Comparison of ENCODE assay signal across 17 mouse cellular contexts in the genomic region with DNA sequence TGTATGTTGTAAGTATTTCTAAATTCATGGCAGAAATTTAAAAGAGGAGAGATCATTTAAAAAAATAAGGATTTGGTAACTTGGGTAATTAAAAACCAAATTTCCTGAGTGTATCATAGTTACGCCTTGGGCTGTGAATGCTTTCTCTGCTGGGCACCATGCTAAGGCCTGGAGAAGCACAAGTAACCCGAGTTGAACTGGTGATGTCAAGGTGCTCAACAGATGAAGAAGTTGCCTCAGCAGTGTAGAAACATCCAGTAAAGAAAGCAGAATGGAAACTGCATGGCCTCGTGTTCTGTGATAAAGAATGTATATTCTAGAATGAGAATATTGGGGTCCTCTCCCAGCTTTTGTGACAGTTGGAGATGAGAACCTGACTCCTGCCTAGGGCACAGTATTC.
"Had no signal": no experiment of that assay in that cellular context is flagged by ENCODE, and none has a peak within 500 bp of the region (broad histone marks: within the 10 kb centered on the region; RNA-seq: fewer than 3 reads in every experiment).

No protein-coding gene starts in this region.

- H3K4me3 ChIP-seq: limb, embryonic 15.5 days; midbrain, embryonic 12.5 days; neural tube, embryonic 13.5 days had no signal

- H3K36me3 ChIP-seq: limb, embryonic 15.5 days; midbrain, embryonic 12.5 days; neural tube, embryonic 13.5 days had no signal

- H3K4me2 ChIP-seq: limb, embryonic 15.5 days; lung, embryonic 14.5 days; midbrain, embryonic 12.5 days; neural tube, embryonic 13.5 days had no signal

- DNase-seq: kidney, adult 8-10 months; kidney, postnatal 36 days; layer of hippocampus, adult 9-11 months; layer of hippocampus, postnatal 36 days; lung, embryonic 14.5 days; lung, postnatal 10 days; lung, postnatal 4 days; retina, postnatal 1 day; right cerebral cortex, postnatal 4 days; spleen, adult 18-20 months; thymus, postnatal 36 days had no signal

- H3K27ac ChIP-seq: kidney, postnatal 0 days; limb, embryonic 15.5 days; midbrain, embryonic 12.5 days; neural tube, embryonic 13.5 days had no signal

- H3K27me3 ChIP-seq: limb, embryonic 15.5 days; midbrain, embryonic 12.5 days; neural tube, embryonic 13.5 days had no signal

- H3K9ac ChIP-seq: limb, embryonic 15.5 days; lung, embryonic 14.5 days; midbrain, embryonic 12.5 days; neural tube, embryonic 13.5 days had no signal

- ATAC-seq: intestine, postnatal 0 days; midbrain, embryonic 16.5 days had no signal

- H3K4me1 ChIP-seq: limb, embryonic 15.5 days; midbrain, embryonic 12.5 days; neural tube, embryonic 13.5 days had no signal

- H3K9me3 ChIP-seq: limb, embryonic 15.5 days; midbrain, embryonic 12.5 days; neural tube, embryonic 13.5 days had no signal
